8 mouse cellular contexts compared by ENCODE assay signal in genomic region chr6:89239511-89239910, GRCm38 (mm10).
A peak's percentile ranks its signal among the peaks of the same experiment; 100 is the strongest.
DNase-seq lines count a peak whose midpoint lies in the region; ATAC-seq lines count a peak whose summit lies in the region.

No protein-coding gene starts in this region.

- H3K9ac ChIP-seq in heart, embryonic 14.5 days (ENCODE audit: low read length) = no peak overlapping the region
- no peak overlapping the region for H3K9ac ChIP-seq in lung, embryonic 16.5 days (ENCODE audit: low read length)
- no peak overlapping the region for H3K9ac ChIP-seq in forebrain, embryonic 11.5 days (ENCODE audit: low read length)

- DNase-seq in adrenal gland, adult (ENCODE audit: inconsistent age in 2 of 2, low spot score in 1 of 2) = peak; percentile 31 to 81
- no peak for DNase-seq in adrenal gland, postnatal 4 days (ENCODE audit: low spot score in 2 of 2)
- peak; percentile 7 for DNase-seq in urinary bladder, postnatal 25 days (ENCODE audit: low spot score)
- DNase-seq in urinary bladder, postnatal 10 days (ENCODE audit: low spot score) = no peak
- peak; percentile 70 for DNase-seq in testis, postnatal 10 days (ENCODE audit: low spot score)
- DNase-seq in forebrain, embryonic 11.5 days (ENCODE audit: low spot score) = no peak

- 10% methylated on average over 8 of the region's 8 CpGs for WGBS in heart, embryonic 14.5 days
- 20% methylated on average over 8 of the region's 8 CpGs for WGBS in lung, embryonic 16.5 days
- 60% methylated on average over 8 of the region's 8 CpGs for WGBS in forebrain, embryonic 11.5 days

- 0 out of 4 replicates have a peak overlapping the region, but pooled peaks of 1 of the 2 experiments have one; percentile 26 for H3K27ac ChIP-seq in heart, embryonic 14.5 days (replicated peaks in 1 of 2; ENCODE audit: control insufficient read depth in 1 of 2, insufficient read depth in 1 of 2, low read depth in 2 of 2, low read length in 2 of 2)
- no peak overlapping the region for H3K27ac ChIP-seq in lung, embryonic 16.5 days (ENCODE audit: low read length)
- H3K27ac ChIP-seq in forebrain, embryonic 11.5 days (ENCODE audit: low read depth, low read length) = no peak overlapping the region

- peak overlapping the region; percentile 27 for H3K4me2 ChIP-seq in heart, embryonic 14.5 days (ENCODE audit: low read length)
- no peak overlapping the region for H3K4me2 ChIP-seq in lung, embryonic 16.5 days (ENCODE audit: low read depth, low read length)
- no peak overlapping the region for H3K4me2 ChIP-seq in forebrain, embryonic 11.5 days (ENCODE audit: low read depth, low read length, severe bottlenecking)

- ATAC-seq in heart, embryonic 14.5 days (ENCODE audit: insufficient number of reproducible peaks, insufficient read depth, low FRiP score, low read depth) = peak; percentile 67
- peak; percentile 59 for ATAC-seq in lung, embryonic 16.5 days (ENCODE audit: low read depth)
- no peak for ATAC-seq in forebrain, embryonic 11.5 days (replicated peaks; ENCODE audit: low FRiP score)

- H3K27me3 ChIP-seq in heart, embryonic 14.5 days (ENCODE audit: control insufficient read depth, insufficient read depth, low read length) = peaks cover 31% of the 10 kb centered on the region; the same call in 1 of the 2 replicates
- peaks cover 7% of the 10 kb centered on the region; the same call in 1 of the 2 replicates for H3K27me3 ChIP-seq in lung, embryonic 16.5 days (ENCODE audit: control insufficient read depth, insufficient read depth, low read depth, low read length)
- no peaks in the 10 kb centered on the region for H3K27me3 ChIP-seq in forebrain, embryonic 11.5 days (ENCODE audit: control insufficient read depth, insufficient read depth, low read length)

- H3K4me3 ChIP-seq in heart, embryonic 14.5 days (ENCODE audit: control insufficient read depth in 1 of 2, insufficient read depth in 1 of 2, low read depth in 1 of 2, low read length in 2 of 2) = no peak overlapping the region
- H3K4me3 ChIP-seq in lung, embryonic 16.5 days (ENCODE audit: low read length) = no peak overlapping the region
- no peak overlapping the region for H3K4me3 ChIP-seq in forebrain, embryonic 11.5 days (ENCODE audit: low read depth, low read length)

- H3K9me3 ChIP-seq in heart, embryonic 14.5 days (ENCODE audit: control insufficient read depth, low read length) = no peaks in the 10 kb centered on the region
- no peaks in the 10 kb centered on the region for H3K9me3 ChIP-seq in lung, embryonic 16.5 days (ENCODE audit: control insufficient read depth, low read length)
- H3K9me3 ChIP-seq in forebrain, embryonic 11.5 days (ENCODE audit: control insufficient read depth, low read length) = no peaks in the 10 kb centered on the region

- no peaks in the 10 kb centered on the region for H3K36me3 ChIP-seq in heart, embryonic 14.5 days (ENCODE audit: control insufficient read depth, insufficient read depth, low read length)
- no peaks in the 10 kb centered on the region for H3K36me3 ChIP-seq in lung, embryonic 16.5 days (ENCODE audit: control insufficient read depth, insufficient read depth, low read length)
- H3K36me3 ChIP-seq in forebrain, embryonic 11.5 days (ENCODE audit: control insufficient read depth, insufficient read depth, low read length) = no peaks in the 10 kb centered on the region

- peaks cover 13 to 17% of the 10 kb centered on the region in 2 experiments for H3K4me1 ChIP-seq in heart, embryonic 14.5 days (ENCODE audit: control insufficient read depth in 2 of 2, insufficient read depth in 2 of 2, low read length in 2 of 2)
- H3K4me1 ChIP-seq in lung, embryonic 16.5 days (replicated peaks; ENCODE audit: control insufficient read depth, insufficient read depth, low read length) = no peaks in the 10 kb centered on the region
- peaks cover 3% of the 10 kb centered on the region; the same call in 1 of the 2 replicates for H3K4me1 ChIP-seq in forebrain, embryonic 11.5 days (replicated peaks; ENCODE audit: control insufficient read depth, insufficient read depth, low read length)

Comparison
In these comparisons a context has a peak if more than half of its experiments do, and no peak if none do; other contexts are left out.
1. DNase-seq: peak in adrenal gland, adult (2 of 2), urinary bladder, postnatal 25 days (single experiment) and testis, postnatal 10 days (single experiment); none in adrenal gland, postnatal 4 days (0 of 2), urinary bladder, postnatal 10 days (single experiment) and forebrain, embryonic 11.5 days (single experiment).